Mouse (Mus musculus): ENCODE results near the gene Herpud1.

The Herpud1 gene

GRCm38 (mm10) chr8:94386214-94387026 lies at the start of gene Herpud1:
Gene Herpud1 (plus strand): TSS chr8:94386438.
- DNase-seq (ENCODE audit: low spot score) = peak; percentile 98

- DNase-seq (ENCODE audit: low spot score) = no peak
Observed at GRCm38 (mm10) chr8:94337559-94337958, 48.7 kb upstream of the Herpud1 start.

GRCm38 (mm10) chr8:94340796-94341195 lies 45.4 kb upstream of the Herpud1 start:
- DNase-seq (ENCODE audit: low spot score) = no peak

- no peak for DNase-seq (ENCODE audit: low spot score)
Observed at GRCm38 (mm10) chr8:94342691-94343090, 43.5 kb upstream of the Herpud1 start.

GRCm38 (mm10) chr8:94343290-94343689 lies 42.9 kb upstream of the Herpud1 start:
- peak; percentile 90 for DNase-seq (ENCODE audit: low spot score)

GRCm38 (mm10) chr8:94343778-94344320 lies 42.4 kb upstream of the Herpud1 start:
- DNase-seq (ENCODE audit: low spot score) = no peak

- DNase-seq (ENCODE audit: low spot score) = no peak
Observed at GRCm38 (mm10) chr8:94345657-94346056, 40.6 kb upstream of the Herpud1 start.

- no peak for DNase-seq (ENCODE audit: low spot score)
Observed at GRCm38 (mm10) chr8:94346264-94346663, 40.0 kb upstream of the Herpud1 start.

GRCm38 (mm10) chr8:94348425-94348824 lies 37.8 kb upstream of the Herpud1 start:
- DNase-seq (ENCODE audit: low spot score) = no peak

GRCm38 (mm10) chr8:94354069-94354531 lies 32.1 kb upstream of the Herpud1 start:
- no peak for DNase-seq (ENCODE audit: low spot score)

GRCm38 (mm10) chr8:94354571-94354970 lies 31.7 kb upstream of the Herpud1 start:
- DNase-seq (ENCODE audit: low spot score) = no peak

- no peak for DNase-seq (ENCODE audit: low spot score)
Observed at GRCm38 (mm10) chr8:94357220-94357619, 29.0 kb upstream of the Herpud1 start.

GRCm38 (mm10) chr8:94358541-94358940 lies 27.7 kb upstream of the Herpud1 start:
- peak; percentile 53 for DNase-seq (ENCODE audit: low spot score)

GRCm38 (mm10) chr8:94361774-94362431 lies 24.3 kb upstream of the Herpud1 start:
- no peak for DNase-seq (ENCODE audit: low spot score)

GRCm38 (mm10) chr8:94362607-94363239 lies 23.5 kb upstream of the Herpud1 start:
- DNase-seq (ENCODE audit: low spot score) = no peak

- peak; percentile 55 for DNase-seq (ENCODE audit: low spot score)
Observed at GRCm38 (mm10) chr8:94363288-94363688, 22.9 kb upstream of the Herpud1 start.

- no peak for DNase-seq (ENCODE audit: low spot score)
Observed at GRCm38 (mm10) chr8:94363906-94364305, 22.3 kb upstream of the Herpud1 start.

GRCm38 (mm10) chr8:94364686-94365312 lies 21.4 kb upstream of the Herpud1 start:
- no peak for DNase-seq (ENCODE audit: low spot score)

GRCm38 (mm10) chr8:94365410-94365981 lies 20.7 kb upstream of the Herpud1 start:
- peak; percentile 22 for DNase-seq (ENCODE audit: low spot score)

- peak; percentile 23 for DNase-seq (ENCODE audit: low spot score)
Observed at GRCm38 (mm10) chr8:94370839-94371238, 15.4 kb upstream of the Herpud1 start.

- DNase-seq (ENCODE audit: low spot score) = no peak
Observed at GRCm38 (mm10) chr8:94372955-94373599, 13.2 kb upstream of the Herpud1 start.

Data from layer of hippocampus, adult 11-12 months (tissue).